Mouse (Mus musculus): ENCODE measurements around the gene Sdc4. TPM values are rescaled to one million over a fixed set of nuclear protein-coding genes. Genes with fewer than 3 reads are reported as not detected.

The Sdc4 gene
- polyA plus RNA-seq, 1 experiment from 2014 or later: 34.3 TPM

DNA sequence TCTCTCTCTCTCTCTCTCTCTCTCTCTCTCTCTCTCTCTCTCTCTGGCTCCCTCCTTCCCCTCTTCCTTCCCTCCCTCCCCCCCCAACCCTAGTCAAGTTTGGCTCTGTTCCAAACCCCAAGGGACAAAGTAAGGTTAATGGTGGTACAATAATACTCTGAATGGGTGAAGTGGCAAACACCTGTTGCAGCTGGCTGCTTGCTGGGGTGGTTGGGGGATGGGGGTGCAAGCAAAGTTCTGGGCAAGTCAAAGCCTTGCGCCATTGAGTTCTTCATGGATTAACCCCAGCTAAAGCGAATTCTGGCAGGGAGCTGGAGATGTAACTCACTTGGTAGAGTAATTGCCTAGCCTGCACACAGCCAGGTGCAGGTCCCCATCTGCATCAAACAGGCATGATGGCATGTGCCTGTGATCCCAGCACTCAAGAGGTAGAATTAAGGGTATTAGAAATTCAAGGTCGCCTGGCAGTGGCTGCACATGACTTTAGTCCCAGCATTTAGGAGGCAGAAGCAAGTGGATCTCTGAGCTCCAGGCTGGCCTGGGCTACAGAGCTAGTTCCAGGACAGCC is 25.3 kb downstream of the Sdc4 start:
- WGBS: 19% methylated on average over 3 of the region's 3 CpGs
- peaks cover 29% of the 10 kb centered on the region for H3K4me1 ChIP-seq (replicated peaks)
- H3K27ac ChIP-seq: no peak overlapping the region

DNA sequence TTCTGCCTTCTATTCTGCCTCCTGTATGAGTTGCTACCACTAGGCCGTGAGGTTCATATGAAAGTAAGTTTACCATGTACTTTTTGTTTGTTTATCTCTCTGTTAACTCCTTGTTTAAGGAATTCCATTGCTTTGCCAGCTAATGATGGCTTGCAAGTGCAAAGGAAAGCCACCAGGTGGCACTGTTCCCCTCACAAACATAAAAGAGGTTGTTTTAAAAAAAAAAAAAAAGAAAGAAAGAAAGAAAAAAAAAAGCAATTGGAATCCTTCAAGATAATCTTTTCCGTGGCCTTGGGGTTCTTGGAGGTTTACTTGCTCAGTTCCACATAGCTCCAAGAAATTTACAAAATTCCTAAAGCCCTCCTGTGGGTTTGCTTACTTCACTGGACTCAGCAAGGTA is 26.5 kb downstream of the Sdc4 start:
- no peaks in the 10 kb centered on the region for H3K36me3 ChIP-seq
- WGBS: 7% methylated on average over 2 of the region's 2 CpGs
- peaks cover 27% of the 10 kb centered on the region for H3K27me3 ChIP-seq

More for the DNA sequence above, 25.3 kb downstream of the Sdc4 start:
- peaks cover 3% of the 10 kb centered on the region; the same call in 1 of the 2 replicates for H3K36me3 ChIP-seq
- H3K4me2 ChIP-seq: no peak overlapping the region
- peaks cover 18% of the 10 kb centered on the region for H3K27me3 ChIP-seq
- ATAC-seq (ENCODE audit: insufficient number of reproducible peaks, insufficient read depth, low FRiP score, low TSS enrichment, low read depth): no peak
- no peaks in the 10 kb centered on the region for H3K9me3 ChIP-seq
- H3K9ac ChIP-seq (replicated peaks): no peak overlapping the region
- H3K4me3 ChIP-seq (replicated peaks): no peak overlapping the region

DNA sequence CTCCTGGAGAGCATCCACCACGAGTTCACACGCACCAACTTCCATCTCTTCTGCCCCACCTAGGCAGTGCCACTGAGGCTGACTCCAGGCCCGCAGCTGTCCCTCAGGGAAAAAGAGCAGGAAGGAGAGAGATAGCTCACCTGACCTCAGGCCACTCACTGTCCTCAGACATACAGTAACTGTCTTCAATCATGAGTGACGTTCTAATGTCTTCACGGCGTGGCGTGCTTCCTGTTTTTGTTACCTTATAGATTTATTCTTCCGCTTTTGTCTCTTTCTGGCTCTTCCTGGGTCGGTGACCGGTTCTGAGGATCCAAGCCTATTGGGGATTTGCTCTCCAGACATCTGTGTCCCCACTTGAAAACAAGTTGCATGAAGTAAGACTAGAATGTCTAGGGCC is 29.1 kb downstream of the Sdc4 start:
- H3K27ac ChIP-seq: no peak overlapping the region
- H3K9ac ChIP-seq (replicated peaks): peak overlapping the region; percentile 31
- peaks cover 25% of the 10 kb centered on the region for H3K4me1 ChIP-seq (replicated peaks)
- H3K36me3 ChIP-seq: no peaks in the 10 kb centered on the region
- H3K27me3 ChIP-seq: peaks cover 43% of the 10 kb centered on the region
- H3K4me3 ChIP-seq (replicated peaks): peak overlapping the region; percentile 22
- peak overlapping the region; percentile 52 for H3K4me2 ChIP-seq
- 75% methylated on average over 10 of the region's 10 CpGs for WGBS
- H3K9me3 ChIP-seq: no peaks in the 10 kb centered on the region; the same call in 1 of the 2 replicates
- peak; percentile 2; the same call in 1 of the 2 replicates for ATAC-seq (ENCODE audit: insufficient number of reproducible peaks, insufficient read depth, low FRiP score, low TSS enrichment, low read depth)

More for the DNA sequence above, 26.5 kb downstream of the Sdc4 start:
- no peak for ATAC-seq (ENCODE audit: insufficient number of reproducible peaks, insufficient read depth, low FRiP score, low TSS enrichment, low read depth)
- Histone ChIP-seq H3K4me2 (no peak overlapping the region), H3K4me3 (replicated peaks) (no peak overlapping the region), H3K27ac (no peak overlapping the region), H3K9me3 (no peaks in the 10 kb centered on the region; the same call in 1 of the 2 replicates), H3K9ac (replicated peaks) (no peak overlapping the region), H3K4me1 (replicated peaks) (peaks cover 29% of the 10 kb centered on the region)

DNA sequence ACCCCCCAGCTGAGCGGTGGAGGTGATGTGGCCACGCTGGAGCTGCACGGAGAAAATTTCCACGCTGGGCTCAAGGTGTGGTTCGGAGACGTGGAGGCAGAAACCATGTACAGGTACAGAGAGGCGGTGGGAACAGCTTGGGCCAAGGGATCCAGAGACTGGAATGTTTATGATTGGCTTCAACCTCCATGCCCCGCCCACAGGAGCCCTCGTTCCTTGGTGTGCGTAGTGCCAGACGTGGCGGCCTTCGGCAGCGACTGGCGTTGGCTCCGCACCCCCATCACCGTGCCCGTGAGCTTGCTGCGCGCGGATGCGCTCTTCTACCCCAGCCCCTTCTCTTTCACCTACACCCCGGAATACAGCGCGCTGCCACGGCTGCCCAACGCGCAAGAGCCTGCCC is 29.5 kb downstream of the Sdc4 start:
- 0 out of 2 replicates have a peak, but pooled peaks have one; percentile 7 for ATAC-seq (ENCODE audit: insufficient number of reproducible peaks, insufficient read depth, low FRiP score, low TSS enrichment, low read depth)
- H3K4me2 ChIP-seq: peak overlapping the region; percentile 52
- H3K9me3 ChIP-seq: no peaks in the 10 kb centered on the region; the same call in 1 of the 2 replicates
- H3K4me1 ChIP-seq (replicated peaks): peaks cover 21% of the 10 kb centered on the region
- H3K4me3 ChIP-seq (replicated peaks): peak overlapping the region; percentile 22
- peak overlapping the region; percentile 31 for H3K9ac ChIP-seq (replicated peaks)
- no peak overlapping the region for H3K27ac ChIP-seq
- H3K36me3 ChIP-seq: no peaks in the 10 kb centered on the region
- peaks cover 47% of the 10 kb centered on the region for H3K27me3 ChIP-seq
- WGBS: 22% methylated on average over 28 of the region's 28 CpGs

DNA sequence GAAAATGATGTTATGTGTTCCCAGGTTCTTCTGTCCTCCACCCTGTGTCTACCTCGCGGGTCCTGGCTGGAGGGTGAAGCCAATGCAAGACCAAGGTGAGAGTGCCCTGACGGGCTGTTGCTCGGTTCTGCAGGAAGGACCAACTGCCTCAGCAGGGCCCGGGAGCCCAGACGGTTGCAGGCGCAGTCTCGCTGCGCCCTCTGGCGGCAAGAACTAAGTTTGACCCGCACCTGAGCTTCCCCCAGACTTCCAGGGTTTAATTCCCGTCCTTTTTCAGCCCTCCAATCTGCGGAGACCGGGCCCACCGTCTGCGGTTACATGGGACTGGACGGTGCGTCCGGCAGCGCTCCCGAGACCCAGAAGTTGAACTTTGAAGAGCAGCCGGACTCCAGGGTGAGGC is 36.0 kb downstream of the Sdc4 start:
- no peaks in the 10 kb centered on the region for H3K36me3 ChIP-seq
- no peak overlapping the region for H3K4me2 ChIP-seq
- no peak overlapping the region for H3K9ac ChIP-seq (replicated peaks)
- no peak for ATAC-seq (ENCODE audit: insufficient number of reproducible peaks, insufficient read depth, low FRiP score, low TSS enrichment, low read depth)
- peaks cover 33% of the 10 kb centered on the region for H3K4me1 ChIP-seq (replicated peaks)
- no peak overlapping the region for H3K4me3 ChIP-seq (replicated peaks)
- H3K9me3 ChIP-seq: no peaks in the 10 kb centered on the region; the same call in 1 of the 2 replicates
- H3K27me3 ChIP-seq: peaks cover 90% of the 10 kb centered on the region
- WGBS: 2% methylated on average over 22 of the region's 22 CpGs
- H3K27ac ChIP-seq: no peak overlapping the region

DNA sequence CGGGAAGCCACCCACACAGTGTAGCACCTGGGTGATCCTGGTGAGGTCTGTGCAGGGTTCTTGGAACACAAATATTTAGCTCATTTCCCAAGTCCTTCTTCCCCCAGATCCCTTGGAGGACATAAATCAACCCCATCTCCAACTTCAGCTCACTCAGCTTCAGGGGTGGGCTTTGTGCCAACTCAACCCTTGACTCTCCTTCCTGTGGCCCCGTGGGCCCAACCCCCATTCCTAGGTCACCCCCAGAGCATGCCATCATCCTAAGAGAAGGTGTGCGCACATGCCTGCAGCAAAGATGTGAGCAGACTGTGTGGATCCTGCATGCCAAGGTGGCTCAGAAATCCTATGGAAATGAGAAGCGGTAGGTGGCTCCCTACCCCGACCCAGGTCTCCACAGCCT is 38.2 kb downstream of the Sdc4 start:
- Histone ChIP-seq H3K4me1 (replicated peaks) (peaks cover 37% of the 10 kb centered on the region), H3K4me2 (peak overlapping the region; percentile 72), H3K27me3 (peaks cover 98% of the 10 kb centered on the region), H3K9me3 (no peaks in the 10 kb centered on the region), H3K27ac (peak overlapping the region; percentile 70; the same call in 1 of the 2 replicates), H3K36me3 (no peaks in the 10 kb centered on the region), H3K4me3 (replicated peaks) (peak overlapping the region; percentile 11; the same call in 1 of the 2 replicates), H3K9ac (replicated peaks) (no peak overlapping the region; the same call in 1 of the 2 replicates)
- ATAC-seq (ENCODE audit: insufficient number of reproducible peaks, insufficient read depth, low FRiP score, low TSS enrichment, low read depth): no peak
- WGBS: 41% methylated on average over 5 of the region's 5 CpGs

DNA sequence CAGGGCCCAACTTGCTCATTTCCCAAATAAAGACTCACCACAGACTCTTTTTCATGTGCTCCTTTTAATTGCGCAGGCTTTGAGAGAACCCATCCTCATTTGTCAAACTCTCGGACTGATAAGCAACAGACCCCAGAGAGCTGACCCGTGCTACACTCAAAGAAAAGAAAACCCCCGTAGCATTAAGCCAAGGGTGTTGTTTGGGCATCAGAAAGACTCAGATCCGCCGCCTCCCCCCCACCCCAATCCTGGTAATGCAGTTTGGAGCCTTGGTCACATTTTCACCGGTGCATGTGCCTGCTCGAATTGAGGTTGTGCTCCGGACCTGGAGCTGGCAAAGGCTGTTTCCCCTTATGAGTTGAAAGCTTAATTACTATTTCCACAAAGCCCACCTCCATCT is 38.6 kb downstream of the Sdc4 start, which contains the start of gene Matn4:
Gene Matn4, minus strand, starts transcription at position 101 of the 400 bp plus-strand sequence.
- 4% methylated on average over 9 of the region's 9 CpGs for WGBS
- Histone ChIP-seq H3K27ac (peak within 1 kb of the TSS; percentile 70), H3K4me3 (replicated peaks) (peak within 1 kb of the TSS; percentile 46), H3K4me1 (replicated peaks) (peaks cover 40% of the 10 kb centered on the region), H3K9ac (replicated peaks) (peak within 1 kb of the TSS; percentile 57), H3K27me3 (peaks cover 98% of the 10 kb centered on the region), H3K36me3 (no peaks in the 10 kb centered on the region), H3K9me3 (0 out of 2 replicates have a peak, but pooled peaks cover 2% of the 10 kb centered on the region), H3K4me2 (peak within 1 kb of the TSS; percentile 72)
- ATAC-seq (ENCODE audit: insufficient number of reproducible peaks, insufficient read depth, low FRiP score, low TSS enrichment, low read depth): no peak

DNA sequence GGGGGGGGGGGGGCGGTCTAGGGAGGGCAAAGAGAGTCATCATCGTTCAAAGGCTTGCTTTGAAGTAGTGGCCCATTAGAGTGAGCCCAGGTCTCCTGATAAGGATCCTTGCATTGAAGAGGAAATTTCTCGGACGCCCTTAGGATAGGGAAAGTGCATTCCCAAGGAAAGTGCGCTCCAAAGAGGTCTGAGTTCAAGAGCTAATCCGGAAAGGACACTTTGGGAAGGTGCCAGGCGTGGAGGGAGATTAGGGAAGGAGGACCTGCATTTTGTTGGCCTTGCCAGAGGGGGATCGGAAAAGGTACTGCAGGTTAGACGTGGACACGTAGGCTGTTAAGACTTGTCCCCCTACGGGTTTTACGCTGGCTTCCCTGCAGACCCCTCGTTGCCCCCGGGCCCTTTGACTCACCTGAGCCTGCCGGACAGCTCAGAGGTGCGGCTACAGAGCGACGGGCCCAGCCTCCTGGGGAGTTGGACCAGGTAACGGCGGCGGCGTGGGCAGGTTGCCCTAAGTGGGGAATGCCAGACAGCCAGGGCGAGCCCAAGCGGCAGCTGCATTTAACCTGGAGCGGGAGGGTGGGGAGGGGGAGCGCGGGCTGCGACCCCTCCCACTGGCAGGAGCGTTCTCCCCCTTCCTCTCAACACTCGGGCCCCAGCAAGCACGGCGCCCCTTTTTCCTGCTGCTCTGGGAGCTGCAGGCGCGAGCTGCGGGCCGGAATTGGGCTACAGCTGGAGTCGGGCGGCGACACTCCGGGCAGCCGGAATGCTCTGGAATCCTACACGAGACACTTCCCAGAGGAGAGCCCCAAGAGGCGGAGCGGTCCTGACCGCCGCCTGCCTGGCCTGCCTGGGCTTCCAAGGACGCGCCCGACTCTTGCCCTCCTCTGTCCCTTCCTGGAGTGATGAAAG is 39.4 kb downstream of the Sdc4 start:
- H3K4me2 ChIP-seq: peak overlapping the region; percentile 72
- no peak for ATAC-seq (ENCODE audit: insufficient number of reproducible peaks, insufficient read depth, low FRiP score, low TSS enrichment, low read depth)
- H3K36me3 ChIP-seq: peaks cover 3% of the 10 kb centered on the region; the same call in 1 of the 2 replicates
- 0 out of 2 replicates have a peak, but pooled peaks cover 5% of the 10 kb centered on the region for H3K9me3 ChIP-seq
- H3K9ac ChIP-seq (replicated peaks): peak overlapping the region; percentile 57
- peaks cover 40% of the 10 kb centered on the region for H3K4me1 ChIP-seq (replicated peaks)
- H3K4me3 ChIP-seq (replicated peaks): peak overlapping the region; percentile 46
- peaks cover 98% of the 10 kb centered on the region for H3K27me3 ChIP-seq
- WGBS: under 1% methylated on average over 49 of the region's 49 CpGs
- peak overlapping the region; percentile 70 for H3K27ac ChIP-seq

DNA sequence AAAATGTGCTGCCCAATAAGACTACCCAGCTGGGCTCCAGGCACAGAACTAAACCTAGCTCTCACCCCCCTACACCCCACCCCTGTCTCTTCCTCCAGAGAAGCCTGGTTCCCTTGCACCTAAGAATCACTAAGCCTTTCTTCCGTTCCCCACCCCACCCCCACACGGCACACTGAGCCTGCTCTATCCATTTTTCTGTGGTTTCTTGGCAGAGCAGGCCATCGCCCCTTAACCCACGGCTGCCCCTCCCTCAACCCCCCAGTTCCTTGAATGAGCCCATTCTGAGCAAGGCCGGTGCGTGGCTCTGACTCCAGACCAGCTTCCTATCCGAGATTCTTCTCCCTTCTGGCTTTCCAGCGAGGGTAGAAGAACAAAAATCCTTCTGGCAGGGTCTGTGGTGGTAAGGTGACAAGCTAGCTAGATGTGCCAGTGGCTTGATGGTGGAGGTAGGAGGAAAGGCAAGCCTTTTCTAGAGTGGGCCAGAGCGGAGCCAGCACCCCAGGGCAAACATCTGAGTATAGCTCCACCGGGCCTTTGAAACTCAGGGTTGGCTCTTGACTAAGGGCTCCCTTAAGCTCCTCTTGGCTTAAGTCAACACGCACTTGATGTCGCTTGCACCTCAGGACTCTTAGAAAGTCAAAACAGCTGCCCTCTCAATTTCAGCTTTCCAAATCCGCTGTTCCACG is 40.1 kb downstream of the Sdc4 start:
- Histone ChIP-seq H3K36me3 (peaks cover 3% of the 10 kb centered on the region; the same call in 1 of the 2 replicates), H3K4me1 (replicated peaks) (peaks cover 40% of the 10 kb centered on the region), H3K9me3 (0 out of 2 replicates have a peak, but pooled peaks cover 5% of the 10 kb centered on the region), H3K4me3 (replicated peaks) (peak overlapping the region; percentile 46), H3K9ac (replicated peaks) (peak overlapping the region; percentile 57), H3K27me3 (peaks cover 98% of the 10 kb centered on the region), H3K4me2 (peak overlapping the region; percentile 72), H3K27ac (peak overlapping the region; percentile 70)
- ATAC-seq (ENCODE audit: insufficient number of reproducible peaks, insufficient read depth, low FRiP score, low TSS enrichment, low read depth): peak; percentile 44; the same call in 1 of the 2 replicates
- 5% methylated on average over 14 of the region's 14 CpGs for WGBS

DNA sequence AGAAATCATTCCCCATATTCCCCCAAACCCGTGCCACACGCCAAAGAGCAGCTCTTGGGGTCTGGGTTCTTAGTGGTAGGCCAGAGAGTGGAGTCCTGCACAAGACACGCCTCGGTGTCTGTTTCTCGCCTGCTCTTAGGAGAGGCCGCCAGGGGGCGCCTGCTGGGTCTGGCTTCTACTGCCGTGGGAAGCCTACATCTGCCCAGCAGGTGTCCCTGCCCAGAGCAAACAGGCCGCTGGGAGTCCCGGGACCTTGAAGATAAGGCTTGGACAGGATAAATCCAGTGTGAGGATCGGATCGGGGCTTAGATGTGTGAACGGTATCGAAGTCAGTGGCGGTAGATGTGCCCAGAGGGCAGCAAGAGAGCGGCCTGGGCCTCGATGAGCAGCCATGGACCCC is 40.8 kb downstream of the Sdc4 start, which contains the start of gene Rbpjl:
Gene Rbpjl, plus strand, starts transcription at position 236 of the 400 bp plus-strand sequence.
- Histone ChIP-seq H3K36me3 (peaks cover 3% of the 10 kb centered on the region; the same call in 1 of the 2 replicates), H3K27me3 (peaks cover 91% of the 10 kb centered on the region), H3K9me3 (peaks cover 8% of the 10 kb centered on the region; the same call in 1 of the 2 replicates), H3K27ac (peak within 1 kb of the TSS; percentile 70), H3K9ac (replicated peaks) (peak within 1 kb of the TSS; percentile 57), H3K4me1 (replicated peaks) (peaks cover 39% of the 10 kb centered on the region), H3K4me3 (replicated peaks) (peak within 1 kb of the TSS; percentile 46), H3K4me2 (peak within 1 kb of the TSS; percentile 72)
- 0 out of 2 replicates have a peak, but pooled peaks have one; percentile 18 for ATAC-seq (ENCODE audit: insufficient number of reproducible peaks, insufficient read depth, low FRiP score, low TSS enrichment, low read depth)
- 4% methylated on average over 17 of the region's 17 CpGs for WGBS
